Mouse (Mus musculus) myocyte (in vitro differentiated cells): ENCODE data around the gene Gnat1.

Source experiments
- MAX ChIP-seq: IDR thresholded peaks from one replicate; pipeline ENCODE4 v1.6.1; 2011; ENCODE audit warnings: low read depth, mild to moderate bottlenecking, control low read depth
- POLR2AphosphoS2 ChIP-seq: IDR thresholded peaks from one replicate; pipeline ENCODE4 v1.6.1; 2011; ENCODE audit warnings: low read depth, control low read depth; ENCODE audit not compliant: insufficient read length

- TF ChIP-seq MAX (no peak), POLR2AphosphoS2 (no peak)
These were observed 5.9 kb upstream of the Gnat1 start for GRCm38 (mm10) chr9:107685231-107685981.
